Mouse (Mus musculus): ENCODE measurements around the gene Tmcc3. TPM values are rescaled to one million over a fixed set of nuclear protein-coding genes. Genes with fewer than 3 reads are reported as not detected.

Gene Tmcc3
- polyA plus RNA-seq, 1 experiment from 2014 or later, result 14.9 TPM

DNA sequence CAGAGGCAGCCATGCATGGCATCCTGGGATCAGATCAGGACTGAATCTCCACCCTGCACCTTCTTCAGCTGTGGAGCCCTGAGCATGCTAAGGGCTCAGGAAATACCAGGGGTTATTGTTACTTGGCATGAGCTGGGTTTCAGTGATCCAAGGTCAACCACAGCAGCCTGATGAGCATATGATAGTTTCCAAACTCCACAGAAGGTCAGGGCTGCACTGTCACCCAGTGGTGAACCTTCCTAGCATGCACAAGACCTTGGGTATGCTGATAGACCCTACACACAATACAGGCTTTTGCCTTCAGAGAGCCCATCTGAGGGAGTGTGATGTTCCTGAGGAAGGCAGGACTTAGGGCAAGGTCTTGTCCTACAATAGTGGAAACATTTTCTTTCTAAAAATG, 82.5 kb downstream of the Tmcc3 start:
- no peaks in the 10 kb centered on the region; the same call in 1 of the 2 replicates for H3K4me1 ChIP-seq (ENCODE audit: control insufficient read depth, insufficient read depth, low read depth, low read length)
- H3K9me3 ChIP-seq (ENCODE audit: control insufficient read depth, low read length), result no peaks in the 10 kb centered on the region
- no peak overlapping the region for H3K4me3 ChIP-seq (ENCODE audit: low read length)
- H3K27me3 ChIP-seq (replicated peaks; ENCODE audit: control insufficient read depth, insufficient read depth, low read length), result no peaks in the 10 kb centered on the region
- no peaks in the 10 kb centered on the region for H3K36me3 ChIP-seq (ENCODE audit: control insufficient read depth, insufficient read depth, low read length)
- H3K4me2 ChIP-seq (ENCODE audit: low read length), result no peak overlapping the region
- H3K9ac ChIP-seq (ENCODE audit: low read depth, low read length), result no peak overlapping the region
- no peak for ATAC-seq
- no peak overlapping the region for H3K27ac ChIP-seq (ENCODE audit: low read depth, low read length)

GRCm38 (mm10) chr10:94397833-94398596, 86.3 kb downstream of the Tmcc3 start:
- ATAC-seq, result peak; percentile 45; the same call in 1 of the 2 replicates
- H3K9me3 ChIP-seq (ENCODE audit: control insufficient read depth, low read length), result no peaks in the 10 kb centered on the region
- H3K27ac ChIP-seq (ENCODE audit: low read depth, low read length), result no peak overlapping the region
- 56% methylated on average over 11 of the region's 11 CpGs for WGBS
- no peak overlapping the region for H3K4me2 ChIP-seq (ENCODE audit: low read length)
- H3K27me3 ChIP-seq (replicated peaks; ENCODE audit: control insufficient read depth, insufficient read depth, low read length), result no peaks in the 10 kb centered on the region
- H3K4me3 ChIP-seq (ENCODE audit: low read length), result no peak overlapping the region
- no peaks in the 10 kb centered on the region; the same call in 1 of the 2 replicates for H3K4me1 ChIP-seq (ENCODE audit: control insufficient read depth, insufficient read depth, low read depth, low read length)
- no peaks in the 10 kb centered on the region for H3K36me3 ChIP-seq (ENCODE audit: control insufficient read depth, insufficient read depth, low read length)
- H3K9ac ChIP-seq (ENCODE audit: low read depth, low read length), result no peak overlapping the region

- Histone ChIP-seq H3K27me3 (replicated peaks; ENCODE audit: control insufficient read depth, insufficient read depth, low read length) (no peaks in the 10 kb centered on the region), H3K4me1 (ENCODE audit: control insufficient read depth, insufficient read depth, low read depth, low read length) (no peaks in the 10 kb centered on the region; the same call in 1 of the 2 replicates), H3K4me3 (ENCODE audit: low read length) (no peak overlapping the region), H3K27ac (ENCODE audit: low read depth, low read length) (no peak overlapping the region), H3K9me3 (ENCODE audit: control insufficient read depth, low read length) (no peaks in the 10 kb centered on the region), H3K9ac (ENCODE audit: low read depth, low read length) (no peak overlapping the region), H3K36me3 (ENCODE audit: control insufficient read depth, insufficient read depth, low read length) (no peaks in the 10 kb centered on the region), H3K4me2 (ENCODE audit: low read length) (no peak overlapping the region)
- ATAC-seq, result no peak
- WGBS, result 90% methylated on average over 8 of the region's 8 CpGs
Measured at GRCm38 (mm10) chr10:94400895-94401294, 89.1 kb downstream of the Tmcc3 start.

DNA sequence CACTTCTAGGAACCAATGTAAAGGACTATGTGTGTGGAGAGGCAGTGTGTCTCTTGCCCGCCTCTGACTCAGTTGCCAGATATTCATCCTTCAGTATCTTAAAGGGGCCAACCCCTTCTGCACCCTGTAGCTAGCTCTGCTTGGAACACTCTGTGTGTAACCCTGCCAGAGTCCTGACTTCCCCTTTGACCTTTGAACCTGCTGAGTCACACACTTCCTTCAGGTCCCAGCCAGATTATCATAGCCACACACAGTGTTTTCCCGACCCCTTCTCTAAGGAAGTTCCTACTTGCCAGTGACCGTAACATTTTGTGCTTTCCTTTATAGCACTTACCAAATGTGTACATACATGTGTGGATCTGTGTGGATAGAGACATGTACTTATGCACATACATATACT, 93.7 kb downstream of the Tmcc3 start:
- Histone ChIP-seq H3K27me3 (replicated peaks; ENCODE audit: control insufficient read depth, insufficient read depth, low read length) (no peaks in the 10 kb centered on the region), H3K4me2 (ENCODE audit: low read length) (no peak overlapping the region), H3K27ac (ENCODE audit: low read depth, low read length) (no peak overlapping the region), H3K4me3 (ENCODE audit: low read length) (no peak overlapping the region), H3K4me1 (ENCODE audit: control insufficient read depth, insufficient read depth, low read depth, low read length) (peaks cover 7% of the 10 kb centered on the region), H3K9ac (ENCODE audit: low read depth, low read length) (no peak overlapping the region), H3K9me3 (ENCODE audit: control insufficient read depth, low read length) (no peaks in the 10 kb centered on the region), H3K36me3 (ENCODE audit: control insufficient read depth, insufficient read depth, low read length) (no peaks in the 10 kb centered on the region)
- no peak for ATAC-seq
- WGBS, result 77% methylated on average over 3 of the region's 3 CpGs

DNA sequence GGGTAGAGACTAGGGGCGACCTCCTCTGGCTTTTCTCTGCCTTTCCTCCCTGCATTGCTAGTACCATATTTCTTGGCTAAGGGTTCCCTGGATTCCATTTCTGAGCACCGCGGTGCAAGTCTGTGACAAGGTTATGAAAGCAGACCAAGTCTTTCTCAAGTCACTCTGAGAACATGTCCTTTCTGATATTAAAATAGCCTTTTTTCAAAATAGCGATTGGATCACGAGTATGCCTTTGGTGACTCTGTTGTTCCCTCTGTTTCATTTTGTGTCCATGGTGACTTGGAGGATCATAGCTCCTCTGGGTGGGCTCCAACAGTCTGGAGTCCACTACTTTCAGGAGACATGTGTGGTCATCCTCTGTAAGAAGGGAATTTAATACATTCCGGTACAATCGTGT, 95.1 kb downstream of the Tmcc3 start:
- no peak overlapping the region for H3K27ac ChIP-seq (ENCODE audit: low read depth, low read length)
- WGBS, result 92% methylated on average over 7 of the region's 7 CpGs
- no peaks in the 10 kb centered on the region for H3K36me3 ChIP-seq (ENCODE audit: control insufficient read depth, insufficient read depth, low read length)
- peaks cover 7% of the 10 kb centered on the region for H3K4me1 ChIP-seq (ENCODE audit: control insufficient read depth, insufficient read depth, low read depth, low read length)
- no peaks in the 10 kb centered on the region for H3K27me3 ChIP-seq (replicated peaks; ENCODE audit: control insufficient read depth, insufficient read depth, low read length)
- no peak overlapping the region for H3K4me3 ChIP-seq (ENCODE audit: low read length)
- no peak overlapping the region for H3K4me2 ChIP-seq (ENCODE audit: low read length)
- ATAC-seq, result no peak
- H3K9ac ChIP-seq (ENCODE audit: low read depth, low read length), result no peak overlapping the region
- no peaks in the 10 kb centered on the region for H3K9me3 ChIP-seq (ENCODE audit: control insufficient read depth, low read length)

DNA sequence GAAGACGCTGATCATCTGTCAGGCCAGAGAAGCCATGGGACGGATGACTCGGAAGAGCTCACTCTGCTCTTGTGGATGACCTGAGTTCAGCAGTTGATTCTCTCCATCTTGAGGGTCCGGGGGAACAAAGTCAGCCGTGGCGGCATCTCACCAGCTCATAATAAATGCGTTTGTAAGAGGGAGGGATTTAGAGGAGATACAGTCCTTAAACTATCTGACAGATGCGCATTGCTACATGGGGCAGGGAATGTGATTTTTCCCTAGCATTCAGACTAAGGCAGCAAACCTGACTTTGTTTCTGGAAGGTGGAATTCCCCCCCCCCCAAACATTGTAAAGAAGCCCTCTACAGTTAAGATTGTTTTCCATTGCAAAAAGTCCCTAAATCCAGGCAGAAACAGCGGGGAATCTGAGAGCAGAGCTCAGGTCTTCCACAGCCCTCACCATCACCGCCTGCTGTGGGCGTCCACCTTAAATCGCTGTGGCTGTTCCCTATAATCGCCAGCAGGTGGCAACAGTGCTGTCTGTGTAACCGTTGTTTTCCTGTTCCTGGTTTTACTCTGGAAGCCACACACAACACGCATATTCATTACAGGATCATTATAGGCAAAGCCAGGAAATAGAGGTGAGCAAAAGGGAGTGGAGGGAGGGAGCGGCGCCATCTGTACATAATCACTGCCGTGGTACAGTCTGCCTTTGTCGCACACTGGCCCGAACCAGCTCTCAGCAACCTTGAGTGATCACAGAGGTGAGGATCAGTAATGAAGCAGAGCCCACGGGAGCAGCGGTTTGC, 96.8 kb downstream of the Tmcc3 start:
- peak overlapping the region; percentile 61 for H3K9ac ChIP-seq (ENCODE audit: low read depth, low read length)
- peak overlapping the region; percentile 32 for H3K4me3 ChIP-seq (ENCODE audit: low read length)
- ATAC-seq, result peak; percentile 84
- H3K9me3 ChIP-seq (ENCODE audit: control insufficient read depth, low read length), result no peaks in the 10 kb centered on the region
- peaks cover 10% of the 10 kb centered on the region for H3K4me1 ChIP-seq (ENCODE audit: control insufficient read depth, insufficient read depth, low read depth, low read length)
- WGBS, result 26% methylated on average over 22 of the region's 22 CpGs
- H3K27ac ChIP-seq (ENCODE audit: low read depth, low read length), result no peak overlapping the region
- H3K27me3 ChIP-seq (replicated peaks; ENCODE audit: control insufficient read depth, insufficient read depth, low read length), result no peaks in the 10 kb centered on the region
- H3K4me2 ChIP-seq (ENCODE audit: low read length), result peak overlapping the region; percentile 57
- H3K36me3 ChIP-seq (ENCODE audit: control insufficient read depth, insufficient read depth, low read length), result no peaks in the 10 kb centered on the region

DNA sequence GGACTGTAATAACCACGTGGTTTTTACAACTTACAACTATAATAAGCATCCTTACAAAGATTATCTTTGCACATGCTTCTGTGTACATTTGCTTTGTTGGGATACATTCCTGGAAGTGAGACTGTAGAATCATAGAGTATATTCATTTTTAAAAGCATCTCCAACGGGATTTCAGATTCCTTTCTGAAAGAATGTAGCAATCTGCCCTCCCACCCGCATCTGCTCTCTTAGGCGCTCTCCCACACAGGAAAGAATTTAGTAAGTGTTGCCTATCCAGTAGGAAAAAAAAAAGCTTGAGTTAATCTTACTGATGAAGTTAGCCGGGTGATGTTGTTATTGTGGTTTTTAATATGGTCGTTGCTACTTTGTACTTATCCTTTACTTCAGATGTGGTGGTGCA, 97.9 kb downstream of the Tmcc3 start:
- no peak for ATAC-seq
- Histone ChIP-seq H3K9me3 (ENCODE audit: control insufficient read depth, low read length) (no peaks in the 10 kb centered on the region), H3K4me1 (ENCODE audit: control insufficient read depth, insufficient read depth, low read depth, low read length) (peaks cover 21% of the 10 kb centered on the region), H3K36me3 (ENCODE audit: control insufficient read depth, insufficient read depth, low read length) (no peaks in the 10 kb centered on the region), H3K4me3 (ENCODE audit: low read length) (no peak overlapping the region), H3K9ac (ENCODE audit: low read depth, low read length) (no peak overlapping the region), H3K27ac (ENCODE audit: low read depth, low read length) (no peak overlapping the region), H3K4me2 (ENCODE audit: low read length) (no peak overlapping the region), H3K27me3 (replicated peaks; ENCODE audit: control insufficient read depth, insufficient read depth, low read length) (no peaks in the 10 kb centered on the region)
- WGBS, result 82% methylated on average over 6 of the region's 6 CpGs

DNA sequence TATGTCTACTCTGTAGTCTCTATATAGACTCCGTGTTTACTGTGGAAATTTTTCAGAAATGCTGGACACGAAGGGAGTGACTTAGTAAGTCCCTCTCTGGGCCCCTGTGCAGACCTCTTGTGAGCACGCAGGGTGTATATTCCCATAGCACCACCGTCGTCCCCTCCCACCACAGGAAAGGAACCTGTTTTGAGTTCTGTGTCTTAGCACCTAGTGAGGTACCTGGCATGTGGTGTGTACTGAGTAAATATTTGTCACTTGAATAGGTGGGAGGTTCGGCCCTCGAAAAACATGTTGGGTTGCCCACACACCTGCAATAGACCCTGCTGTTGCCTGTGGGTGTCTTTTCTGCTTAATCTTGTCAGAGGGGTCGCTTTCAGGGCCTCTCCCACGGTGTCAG, 99.8 kb downstream of the Tmcc3 start:
- no peaks in the 10 kb centered on the region for H3K9me3 ChIP-seq (ENCODE audit: control insufficient read depth, low read length)
- H3K27ac ChIP-seq (ENCODE audit: low read depth, low read length), result no peak overlapping the region
- H3K4me2 ChIP-seq (ENCODE audit: low read length), result no peak overlapping the region
- H3K4me1 ChIP-seq (ENCODE audit: control insufficient read depth, insufficient read depth, low read depth, low read length), result peaks cover 33% of the 10 kb centered on the region
- H3K27me3 ChIP-seq (replicated peaks; ENCODE audit: control insufficient read depth, insufficient read depth, low read length), result no peaks in the 10 kb centered on the region
- H3K4me3 ChIP-seq (ENCODE audit: low read length), result no peak overlapping the region
- no peaks in the 10 kb centered on the region for H3K36me3 ChIP-seq (ENCODE audit: control insufficient read depth, insufficient read depth, low read length)
- no peak overlapping the region for H3K9ac ChIP-seq (ENCODE audit: low read depth, low read length)
- no peak for ATAC-seq
- WGBS, result 91% methylated on average over 9 of the region's 9 CpGs
